Mouse (Mus musculus): ENCODE measurements around the gene Zfp830. TPM values are rescaled to one million over a fixed set of nuclear protein-coding genes. Genes with fewer than 3 reads are reported as not detected.

Zfp830 gene
- total RNA-seq, 2 experiments from 2014 or later: 13.9 to 15.4 TPM

Other genes starting within 250 kb of the Zfp830 start
- under 1 TPM; 0.20 to 0.26 TPM for gene Cct6b, start within 50 bp of the Zfp830 start, total RNA-seq (2021)
- gene Lig3, start 16.8 kb downstream of the Zfp830 start, total RNA-seq (2021): 10 to 100 TPM; 17.9 to 21.5 TPM
- 1 to 10 TPM; 3.8 to 4.2 TPM for gene Rffl, start 106.9 kb downstream of the Zfp830 start, total RNA-seq (2021)
- 1 to 10 TPM; 8.0 to 9.3 TPM for gene Rad51d, start 126.3 kb downstream of the Zfp830 start, total RNA-seq (2021)
- not detected for gene Fndc8, start 127.8 kb downstream of the Zfp830 start, total RNA-seq (2021)
- gene Nle1, start 144.1 kb downstream of the Zfp830 start, total RNA-seq (2021): 10 to 100 TPM; 12.1 to 14.5 TPM
- gene Unc45b, start 146.2 kb downstream of the Zfp830 start, total RNA-seq (2021): 100 to 1,000 TPM; 172 to 215 TPM
- 10 to 100 TPM; 60.8 to 70.3 TPM for gene Slfn5, start 187.0 kb downstream of the Zfp830 start, total RNA-seq (2021)
- 1 to 10 TPM; 1.1 to 1.5 TPM for gene Slfn9, start 227.5 kb downstream of the Zfp830 start, total RNA-seq (2021)

Data from heart, postnatal 25 days (tissue).